Mouse (Mus musculus) stomach, embryonic 14.5 days (tissue): ENCODE measurements around the gene Lekr1. TPM values are rescaled to one million over a fixed set of nuclear protein-coding genes. Genes with fewer than 3 reads are reported as not detected.

Experiments
- ATAC-seq: fragments of 200-750 bp; cut with Nextera tagmentation; 2 replicates; pipeline ENCODE4 v1.8.0; 2017; ENCODE audit warnings: low read depth, moderate TSS enrichment; ENCODE audit not compliant: insufficient number of reproducible peaks, insufficient read depth, low FRiP score
- H3K27ac ChIP-seq: fragments of 300-500 bp; sonication (generic); 2 replicates; pipeline ENCODE4 v1.5.1; 2014; ENCODE audit warnings: mild to moderate bottlenecking, low read length, moderate library complexity, mixed read lengths
- H3K27me3 ChIP-seq: fragments of 300-500 bp; sonication (generic); 2 replicates; pipeline ENCODE4 v1.6.1; 2014; ENCODE audit warnings: low read length, control low read depth, mixed read lengths; ENCODE audit not compliant: control insufficient read depth, insufficient read depth
- H3K36me3 ChIP-seq: fragments of 300-500 bp; sonication (generic); 2 replicates; pipeline ENCODE4 v1.6.1; 2014; ENCODE audit warnings: mild to moderate bottlenecking, control low read depth, low read length, moderate library complexity, mixed read lengths; ENCODE audit not compliant: control insufficient read depth, insufficient read depth
- H3K4me1 ChIP-seq: fragments of 300-500 bp; sonication (generic); 2 replicates; pipeline ENCODE4 v1.6.1; 2014; ENCODE audit warnings: low read length, control low read depth, mixed read lengths; ENCODE audit not compliant: control insufficient read depth, insufficient read depth
- H3K4me2 ChIP-seq: fragments of 300-500 bp; sonication (generic); replicated peaks from 2 replicates; pipeline ENCODE4 v1.6.1; 2014; ENCODE audit warnings: low read depth, low read length, control low read depth
- H3K4me3 ChIP-seq: fragments of 300-500 bp; sonication (generic); 2 replicates; pipeline ENCODE4 v1.5.1; 2014; ENCODE audit warnings: low read depth, low read length, control low read depth
- H3K9ac ChIP-seq: fragments of 300-500 bp; sonication (generic); replicated peaks from 2 replicates; pipeline ENCODE4 v1.6.1; 2014; ENCODE audit warnings: low read depth, mild to moderate bottlenecking, control low read depth, low read length, moderate library complexity, mixed read lengths
- H3K9me3 ChIP-seq: fragments of 300-500 bp; sonication (generic); 2 replicates; pipeline ENCODE4 v1.6.1; 2016; ENCODE audit warnings: low read depth, low read length, control low read depth; ENCODE audit not compliant: control insufficient read depth
- WGBS: fragments of 180-500 bp; shearing (Covaris S2); extraction: QIAGEN DNeasy Blood & Tissue Kit; methylation state at CpG from one replicate; pipeline ENCODE4 v1.1.7; 2014; 5-methylcytosine and 5-hydroxymethylcytosine counted together
- polyA plus RNA-seq: library from polyadenylated mRNA; unstranded; fragments of >200 nt; fragmentation: Nextera tagmentation; extraction: Ambion mirVana; gene quantifications from 2 replicates; pipeline ENCODE4 v1.2.1, GENCODE M21; 2014

The Lekr1 gene
- 11.7 and 12.3 TPM in 2 replicates for polyA plus RNA-seq

- H3K27ac ChIP-seq, result peak within 1 kb of the TSS; percentile 69; the same call in 1 of the 2 replicates
- no peaks in the 10 kb centered on the region for H3K9me3 ChIP-seq
- H3K4me1 ChIP-seq, result peaks cover 3% of the 10 kb centered on the region; the same call in 1 of the 2 replicates
- peak within 1 kb of the TSS; percentile 59 for H3K4me2 ChIP-seq
- peak within 1 kb of the TSS; percentile 67 for H3K4me3 ChIP-seq
- peak within 1 kb of the TSS; percentile 47 for H3K9ac ChIP-seq
- 2% methylated on average over 73 of the region's 73 CpGs for WGBS
- H3K36me3 ChIP-seq, result no peaks in the 10 kb centered on the region
- no peaks in the 10 kb centered on the region for H3K27me3 ChIP-seq
- peak; percentile 90 for ATAC-seq
Observed at GRCm38 (mm10) chr3:65665977-65666766, at the start of gene Lekr1. TSS of gene Lekr1 (plus strand) at chr3:65666228.

- Histone ChIP-seq H3K27ac (no peak overlapping the region), H3K36me3 (no peaks in the 10 kb centered on the region), H3K27me3 (no peaks in the 10 kb centered on the region), H3K4me1 (no peaks in the 10 kb centered on the region), H3K9ac (no peak overlapping the region), H3K4me3 (no peak overlapping the region), H3K9me3 (no peaks in the 10 kb centered on the region), H3K4me2 (no peak overlapping the region)
- WGBS, result 61% methylated on average over 5 of the region's 5 CpGs
- ATAC-seq, result no peak
Observed at GRCm38 (mm10) chr3:65617507-65617906, 48.5 kb upstream of the Lekr1 start.

DNA sequence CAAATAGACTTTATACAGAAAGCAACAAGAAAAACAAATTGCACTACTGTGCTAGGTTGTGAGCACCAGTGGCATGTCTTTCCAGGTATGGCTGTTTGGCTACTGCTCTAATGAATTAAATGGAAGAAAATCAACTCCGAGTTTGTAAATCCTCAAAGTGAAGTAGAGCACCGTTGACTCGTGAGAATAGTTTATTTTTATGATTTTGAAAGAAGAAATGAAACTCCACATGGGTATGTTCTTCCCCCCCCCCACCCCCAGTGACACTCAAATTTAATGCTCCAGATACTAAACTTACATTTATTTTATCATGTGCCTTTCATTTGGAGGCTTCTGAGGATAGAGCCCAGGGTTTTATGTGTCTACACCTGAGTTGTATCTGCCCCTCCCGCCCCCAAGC, 46.7 kb upstream of the Lekr1 start:
- ATAC-seq, result no peak
- H3K9ac ChIP-seq, result no peak overlapping the region
- H3K4me3 ChIP-seq, result no peak overlapping the region
- H3K4me2 ChIP-seq, result no peak overlapping the region
- WGBS, result 67% methylated on average over 4 of the region's 4 CpGs
- H3K27ac ChIP-seq, result no peak overlapping the region
- no peaks in the 10 kb centered on the region for H3K36me3 ChIP-seq
- H3K27me3 ChIP-seq, result no peaks in the 10 kb centered on the region
- no peaks in the 10 kb centered on the region for H3K4me1 ChIP-seq
- H3K9me3 ChIP-seq, result no peaks in the 10 kb centered on the region

DNA sequence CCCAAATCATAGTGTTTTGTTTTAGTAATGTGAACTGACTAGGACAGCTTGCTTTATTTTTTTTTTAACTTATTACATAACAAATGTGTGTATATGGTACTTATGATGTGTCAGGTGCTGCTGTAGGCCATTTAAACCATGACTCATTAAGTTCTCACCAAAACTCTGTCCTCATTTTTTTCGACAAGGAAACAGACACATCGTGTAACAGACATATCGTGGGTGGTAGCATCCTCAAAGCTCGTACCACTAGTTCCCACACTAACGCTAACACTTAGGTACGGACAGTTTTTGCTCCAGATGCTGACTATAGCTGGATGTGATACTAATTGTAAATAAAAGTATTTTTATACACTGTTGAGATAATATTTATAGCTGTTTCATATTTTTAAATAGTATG, 43.0 kb upstream of the Lekr1 start:
- Histone ChIP-seq H3K4me2 (no peak overlapping the region), H3K27ac (no peak overlapping the region), H3K27me3 (no peaks in the 10 kb centered on the region), H3K36me3 (no peaks in the 10 kb centered on the region), H3K4me1 (peaks cover 7% of the 10 kb centered on the region; the same call in 1 of the 2 replicates), H3K4me3 (no peak overlapping the region), H3K9ac (no peak overlapping the region), H3K9me3 (no peaks in the 10 kb centered on the region)
- ATAC-seq, result no peak
- 94% methylated on average over 6 of the region's 6 CpGs for WGBS

GRCm38 (mm10) chr3:65625496-65626289, 40.3 kb upstream of the Lekr1 start:
- Histone ChIP-seq H3K4me1 (peaks cover 7% of the 10 kb centered on the region; the same call in 1 of the 2 replicates), H3K36me3 (no peaks in the 10 kb centered on the region), H3K9me3 (no peaks in the 10 kb centered on the region), H3K27ac (no peak overlapping the region), H3K27me3 (no peaks in the 10 kb centered on the region), H3K4me3 (no peak overlapping the region), H3K4me2 (peak overlapping the region; percentile 14; the same call in 1 of the 2 replicates), H3K9ac (no peak overlapping the region)
- 42% methylated on average over 8 of the region's 8 CpGs for WGBS
- ATAC-seq, result no peak

- no peaks in the 10 kb centered on the region for H3K36me3 ChIP-seq
- 63% methylated on average over 7 of the region's 7 CpGs for WGBS
- no peak overlapping the region for H3K4me3 ChIP-seq
- no peak overlapping the region for H3K27ac ChIP-seq
- H3K4me2 ChIP-seq, result peak overlapping the region; percentile 14; the same call in 1 of the 2 replicates
- no peaks in the 10 kb centered on the region for H3K27me3 ChIP-seq
- no peak overlapping the region for H3K9ac ChIP-seq
- H3K4me1 ChIP-seq, result peaks cover 7% of the 10 kb centered on the region; the same call in 1 of the 2 replicates
- no peak for ATAC-seq
- H3K9me3 ChIP-seq, result no peaks in the 10 kb centered on the region
Observed at GRCm38 (mm10) chr3:65626290-65626914, 39.6 kb upstream of the Lekr1 start.

DNA sequence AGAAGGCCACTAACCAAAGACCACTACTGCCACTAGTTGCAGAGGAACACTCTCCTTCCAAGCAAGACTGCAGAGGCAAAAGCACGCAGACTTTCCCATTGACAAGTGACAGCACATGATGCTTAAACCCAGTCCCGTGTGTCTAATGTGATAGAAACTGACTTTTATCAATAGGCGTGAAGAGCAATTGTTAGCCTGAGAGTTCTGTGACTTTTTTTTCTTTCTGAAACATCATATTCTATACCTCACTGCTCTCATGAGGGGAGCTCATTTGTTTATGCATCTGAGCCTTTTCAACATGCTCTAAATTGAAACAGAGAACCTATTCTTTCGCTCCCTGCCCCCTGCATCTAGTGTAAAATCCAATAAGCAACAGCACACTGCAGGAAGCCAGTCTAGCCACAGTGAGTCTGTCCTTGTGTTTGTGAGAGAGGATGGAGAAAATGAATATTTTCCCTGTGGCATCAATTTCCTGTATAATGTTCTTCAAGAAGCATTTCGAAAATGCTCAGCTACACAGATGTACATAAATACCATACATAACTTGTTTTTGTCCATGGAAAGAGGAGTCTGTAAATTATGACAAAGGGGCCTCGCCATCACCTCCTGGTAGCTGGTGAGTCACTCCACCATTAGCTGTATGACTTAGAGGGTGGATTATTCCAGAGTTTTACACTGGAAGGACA, 38.9 kb upstream of the Lekr1 start:
- no peak for ATAC-seq
- Histone ChIP-seq H3K36me3 (no peaks in the 10 kb centered on the region), H3K9ac (no peak overlapping the region), H3K4me3 (no peak overlapping the region), H3K27ac (no peak overlapping the region), H3K9me3 (no peaks in the 10 kb centered on the region), H3K4me2 (no peak overlapping the region), H3K27me3 (no peaks in the 10 kb centered on the region), H3K4me1 (peaks cover 7% of the 10 kb centered on the region; the same call in 1 of the 2 replicates)
- 79% methylated on average over 6 of the region's 6 CpGs for WGBS

DNA sequence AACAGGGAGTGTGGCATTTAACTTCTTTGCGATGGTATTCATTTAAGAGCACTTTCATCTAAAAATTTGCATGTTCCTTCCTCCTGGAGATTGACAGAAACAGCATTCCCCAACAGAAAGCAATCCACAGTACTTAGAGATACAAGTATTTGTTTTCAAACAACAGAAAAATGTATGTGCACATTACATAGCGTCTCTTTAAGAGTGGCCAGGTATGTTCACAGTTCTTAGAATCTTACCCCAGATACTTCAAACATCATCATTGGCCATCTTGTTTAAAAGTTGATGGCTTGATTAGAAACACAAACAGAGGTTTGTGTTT, 38.4 kb upstream of the Lekr1 start:
- 77% methylated on average over 2 of the region's 2 CpGs for WGBS
- ATAC-seq, result no peak
- Histone ChIP-seq H3K4me3 (no peak overlapping the region), H3K4me1 (peaks cover 7% of the 10 kb centered on the region; the same call in 1 of the 2 replicates), H3K27ac (no peak overlapping the region), H3K9me3 (no peaks in the 10 kb centered on the region), H3K36me3 (no peaks in the 10 kb centered on the region), H3K9ac (no peak overlapping the region), H3K27me3 (no peaks in the 10 kb centered on the region), H3K4me2 (no peak overlapping the region)
